Mouse (Mus musculus): ENCODE measurements around the gene Dmc1. TPM values are rescaled to one million over a fixed set of nuclear protein-coding genes. Genes with fewer than 3 reads are reported as not detected.

The Dmc1 gene
- polyA plus RNA-seq (2021; fragmentation: Nextera tagmentation) = 0.06 TPM in 1 of 2 replicates, not detected in the other
- long read RNA-seq, experiment 1 = 0 reads
- long read RNA-seq, experiment 2 = 0 reads

DNA sequence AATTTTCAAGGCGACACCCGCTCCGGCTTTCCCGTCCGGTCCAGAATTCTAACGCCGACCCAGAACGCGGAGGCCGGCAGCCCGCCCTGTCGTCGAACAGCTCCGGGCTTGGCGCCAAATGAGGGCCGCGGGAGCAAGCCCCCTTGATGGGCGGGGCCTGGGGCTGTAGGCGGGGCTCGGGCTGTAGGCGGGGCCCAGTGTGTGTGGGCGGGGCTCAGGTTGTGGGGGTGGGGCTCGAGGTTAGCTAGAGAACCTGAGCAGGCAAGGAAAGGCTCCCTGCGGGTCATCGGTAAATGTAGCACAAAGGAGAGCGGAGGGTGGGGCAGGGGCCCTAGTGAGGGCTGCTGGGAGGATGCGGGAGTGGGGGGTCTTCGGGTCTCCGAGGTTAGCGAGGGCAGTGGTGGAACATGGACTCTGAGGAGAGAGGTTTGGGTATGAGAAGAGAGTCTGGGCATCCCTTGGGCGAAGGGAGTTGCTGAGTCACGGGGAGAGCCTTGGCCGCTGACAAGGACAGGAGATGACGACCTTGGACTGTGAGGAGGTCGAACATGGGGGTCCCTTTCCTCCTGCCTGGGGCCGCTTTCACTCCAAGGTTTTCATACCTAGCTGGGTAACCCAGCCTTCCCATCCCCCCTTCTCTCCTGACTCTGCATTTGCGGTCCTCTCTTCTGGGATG is at the start of gene Dmc1:
TSS of gene Dmc1 (minus strand) at position 120 of the 676 bp plus-strand sequence.

GRCm38 (mm10) chr15:79546410-79547288 is 58.3 kb downstream of the Dmc1 start, which contains the start of gene Ddx17:
Gene Ddx17, minus strand, starts transcription at chr15:79546741.

GRCm38 (mm10) chr15:79516171-79517096 is 88.5 kb downstream of the Dmc1 start, which contains the start of gene Kdelr3:
Gene Kdelr3, plus strand, starts transcription at chr15:79516411.

Other genes starting within 250 kb of the Dmc1 start
- gene Tmem184b, start 201.5 kb downstream of the Dmc1 start, polyA plus RNA-seq (2021; fragmentation: Nextera tagmentation) = 80.6 and 99.2 TPM in 2 replicates
- 31.5 and 64.5 TPM in 2 replicates for gene Csnk1e, start 149.5 kb downstream of the Dmc1 start, polyA plus RNA-seq (2021; fragmentation: Nextera tagmentation)
- gene Kcnj4, start 99.9 kb downstream of the Dmc1 start, polyA plus RNA-seq (2021; fragmentation: Nextera tagmentation) = 6.1 and 10.7 TPM in 2 replicates
- 1.2 and 1.5 TPM in 2 replicates for gene Kdelr3, start 88.7 kb downstream of the Dmc1 start, polyA plus RNA-seq (2021; fragmentation: Nextera tagmentation)
- gene Ddx17, start 58.4 kb downstream of the Dmc1 start, polyA plus RNA-seq (2021; fragmentation: Nextera tagmentation) = 10.6 and 17.0 TPM in 2 replicates
- 0.44 and 0.55 TPM in 2 replicates for gene Fam227a, start 53.8 kb upstream of the Dmc1 start, polyA plus RNA-seq (2021; fragmentation: Nextera tagmentation)
- gene Cby1, start 54.1 kb upstream of the Dmc1 start, polyA plus RNA-seq (2021; fragmentation: Nextera tagmentation) = 75.7 and 77.3 TPM in 2 replicates
- 175 and 186 TPM in 2 replicates for gene Tomm22, start 65.8 kb upstream of the Dmc1 start, polyA plus RNA-seq (2021; fragmentation: Nextera tagmentation)
- 6.9 and 13.9 TPM in 2 replicates for gene Josd1, start 82.8 kb upstream of the Dmc1 start, polyA plus RNA-seq (2021; fragmentation: Nextera tagmentation)
- gene Gtpbp1, start 85.7 kb upstream of the Dmc1 start, polyA plus RNA-seq (2021; fragmentation: Nextera tagmentation) = 10.1 and 14.0 TPM in 2 replicates
- 9.8 and 17.3 TPM in 2 replicates for gene Sun2, start 137.4 kb upstream of the Dmc1 start, polyA plus RNA-seq (2021; fragmentation: Nextera tagmentation)
- gene Dnal4, start 172.7 kb upstream of the Dmc1 start, polyA plus RNA-seq (2021; fragmentation: Nextera tagmentation) = 102 and 105 TPM in 2 replicates
- 49.2 and 208 TPM in 2 replicates for gene Nptxr, start 199.7 kb upstream of the Dmc1 start, polyA plus RNA-seq (2021; fragmentation: Nextera tagmentation)
- gene Npcd, start 229.1 kb upstream of the Dmc1 start, polyA plus RNA-seq (2021; fragmentation: Nextera tagmentation) = 1.3 and 23.2 TPM in 2 replicates
- 45.3 and 76.5 TPM in 2 replicates for gene Cbx6, start 229.6 kb upstream of the Dmc1 start, polyA plus RNA-seq (2021; fragmentation: Nextera tagmentation)